Mouse (Mus musculus): ENCODE results near the gene Gm5460. TPM values are rescaled to one million over a fixed set of nuclear protein-coding genes. Genes with fewer than 3 reads are reported as not detected.

Gene Gm5460
- polyA plus RNA-seq, 1 experiment from 2014 or later = not detected

DNA sequence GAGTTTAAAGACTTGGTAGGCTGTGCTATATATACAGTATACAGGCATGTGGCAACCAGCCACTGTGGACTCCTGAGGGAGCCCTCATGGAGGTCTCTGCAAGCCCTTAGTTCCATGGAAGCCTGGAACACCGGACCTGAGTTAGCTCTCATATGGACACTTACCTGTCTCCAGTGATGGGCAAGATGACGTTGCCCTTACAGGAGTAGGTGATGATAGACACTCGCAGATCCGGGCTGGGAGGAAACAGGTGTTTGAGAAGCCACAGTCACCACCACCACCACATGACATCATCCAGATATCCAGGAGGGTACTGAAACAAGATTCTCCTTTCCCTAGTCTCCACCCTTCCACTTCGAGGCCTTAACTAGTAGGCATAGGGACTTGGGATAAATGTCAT lies 14.2 kb upstream of the Gm5460 start:
- Histone ChIP-seq H3K36me3 (ENCODE audit: control insufficient read depth, insufficient read depth) (no peaks in the 10 kb centered on the region), H3K9me3 (ENCODE audit: control insufficient read depth) (no peaks in the 10 kb centered on the region), H3K27ac (ENCODE audit: low read depth, low read length) (no peak overlapping the region), H3K4me2 (replicated peaks; ENCODE audit: low read depth) (no peak overlapping the region), H3K27me3 (replicated peaks; ENCODE audit: control insufficient read depth, insufficient read depth, low read length) (no peaks in the 10 kb centered on the region), H3K4me3 (ENCODE audit: low read depth, low read length) (no peak overlapping the region), H3K9ac (ENCODE audit: low read depth, low read length) (no peak overlapping the region), H3K4me1 (replicated peaks; ENCODE audit: control insufficient read depth, insufficient read depth, low read length) (no peaks in the 10 kb centered on the region)
- no peak for TF ChIP-seq CTCF (IDR thresholded peaks at IDR 0.05; ENCODE audit: low read depth)
- WGBS = 83% methylated on average over 5 of the region's 5 CpGs
- no peak for ATAC-seq

DNA sequence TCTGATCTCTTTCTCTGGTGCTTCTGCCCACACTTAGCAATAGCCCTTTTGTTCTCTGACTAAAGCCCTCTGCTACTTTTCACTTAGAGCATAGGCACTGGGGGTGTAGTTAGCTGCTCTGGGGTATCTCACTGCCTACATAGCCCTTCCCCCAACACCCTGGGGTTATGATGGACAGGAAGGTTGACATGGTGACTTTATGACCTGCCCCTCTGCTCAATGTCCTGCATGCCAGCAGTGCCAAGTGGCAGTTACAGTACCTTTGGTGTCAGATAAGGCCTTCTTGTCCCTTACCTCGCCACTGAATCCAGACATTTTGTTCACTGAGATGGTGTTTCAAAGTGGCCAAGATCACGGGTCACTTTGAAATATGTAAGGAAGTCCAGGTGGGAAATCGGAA lies 1.5 kb upstream of the Gm5460 start, which contains the start of gene Gm30083:
Gene Gm30083, minus strand, starts transcription at position 120 of the 400 bp plus-strand sequence.
- H3K4me1 ChIP-seq (replicated peaks; ENCODE audit: control insufficient read depth, insufficient read depth, low read length) = no peaks in the 10 kb centered on the region
- no peaks in the 10 kb centered on the region for H3K27me3 ChIP-seq (replicated peaks; ENCODE audit: control insufficient read depth, insufficient read depth, low read length)
- H3K4me3 ChIP-seq (ENCODE audit: low read depth, low read length) = no peak within 1 kb of the TSS
- no peaks in the 10 kb centered on the region for H3K36me3 ChIP-seq (ENCODE audit: control insufficient read depth, insufficient read depth)
- no peaks in the 10 kb centered on the region for H3K9me3 ChIP-seq (ENCODE audit: control insufficient read depth)
- 84% methylated on average over 3 of the region's 3 CpGs for WGBS
- no peak for ATAC-seq
- H3K27ac ChIP-seq (ENCODE audit: low read depth, low read length) = no peak within 1 kb of the TSS
- no peak within 1 kb of the TSS for H3K9ac ChIP-seq (ENCODE audit: low read depth, low read length)
- no peak within 1 kb of the TSS for H3K4me2 ChIP-seq (replicated peaks; ENCODE audit: low read depth)
- TF ChIP-seq CTCF (IDR thresholded peaks at IDR 0.05; ENCODE audit: low read depth) = no peak

DNA sequence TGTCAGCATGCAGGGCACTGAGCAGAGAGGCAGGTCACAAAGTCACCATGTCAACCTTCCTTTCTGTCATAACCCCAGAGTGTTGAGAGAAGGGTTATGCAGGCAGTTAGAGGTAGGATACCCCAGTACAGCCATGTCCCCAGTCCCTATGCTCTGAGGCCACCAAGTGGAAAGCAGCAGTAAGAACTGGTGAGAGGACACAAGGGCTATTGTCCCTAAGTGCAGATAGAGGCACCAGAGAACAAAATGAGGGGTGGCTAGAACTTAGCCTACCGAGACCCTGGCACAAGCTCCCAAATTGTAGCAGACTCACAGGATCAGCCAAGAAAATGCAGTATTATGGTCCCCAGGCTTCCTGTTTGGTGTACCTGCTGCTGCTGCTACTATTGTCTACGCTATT lies 380 bp downstream of the Gm5460 start:
- no peak overlapping the region for H3K4me3 ChIP-seq (ENCODE audit: low read depth, low read length)
- no peaks in the 10 kb centered on the region for H3K27me3 ChIP-seq (replicated peaks; ENCODE audit: control insufficient read depth, insufficient read depth, low read length)
- TF ChIP-seq CTCF (IDR thresholded peaks at IDR 0.05; ENCODE audit: low read depth) = no peak
- no peak overlapping the region for H3K9ac ChIP-seq (ENCODE audit: low read depth, low read length)
- no peak overlapping the region for H3K4me2 ChIP-seq (replicated peaks; ENCODE audit: low read depth)
- no peaks in the 10 kb centered on the region for H3K9me3 ChIP-seq (ENCODE audit: control insufficient read depth)
- no peaks in the 10 kb centered on the region for H3K4me1 ChIP-seq (replicated peaks; ENCODE audit: control insufficient read depth, insufficient read depth, low read length)
- ATAC-seq = no peak
- H3K27ac ChIP-seq (ENCODE audit: low read depth, low read length) = no peak overlapping the region
- no peaks in the 10 kb centered on the region for H3K36me3 ChIP-seq (ENCODE audit: control insufficient read depth, insufficient read depth)
- WGBS = 85% methylated on average over 2 of the region's 2 CpGs

DNA sequence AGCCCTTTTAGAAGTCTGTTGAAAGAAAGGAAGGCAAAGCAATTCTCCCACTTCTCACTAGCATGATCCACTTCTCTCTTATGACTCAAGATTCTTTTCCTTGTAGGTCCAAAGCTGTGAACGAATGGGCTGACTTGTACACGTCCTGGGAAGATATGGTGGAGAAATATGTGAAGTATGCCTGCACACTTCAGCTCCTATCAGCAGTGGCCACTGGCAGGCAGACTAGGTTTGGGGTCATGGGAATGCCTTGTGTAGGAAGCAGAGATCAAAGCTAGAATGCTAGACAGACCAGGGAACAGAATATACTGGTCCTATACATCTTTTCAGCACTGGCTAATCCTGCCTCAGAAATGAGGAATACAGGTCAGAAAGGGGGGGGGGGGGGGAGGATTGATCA lies 10.2 kb downstream of the Gm5460 start:
- Histone ChIP-seq H3K9me3 (ENCODE audit: control insufficient read depth) (no peaks in the 10 kb centered on the region), H3K4me1 (replicated peaks; ENCODE audit: control insufficient read depth, insufficient read depth, low read length) (no peaks in the 10 kb centered on the region), H3K4me2 (replicated peaks; ENCODE audit: low read depth) (no peak overlapping the region), H3K27ac (ENCODE audit: low read depth, low read length) (no peak overlapping the region), H3K9ac (ENCODE audit: low read depth, low read length) (no peak overlapping the region), H3K27me3 (replicated peaks; ENCODE audit: control insufficient read depth, insufficient read depth, low read length) (no peaks in the 10 kb centered on the region), H3K4me3 (ENCODE audit: low read depth, low read length) (no peak overlapping the region), H3K36me3 (ENCODE audit: control insufficient read depth, insufficient read depth) (no peaks in the 10 kb centered on the region)
- ATAC-seq = no peak
- 45% methylated on average over 2 of the region's 2 CpGs for WGBS
- no peak for TF ChIP-seq CTCF (IDR thresholded peaks at IDR 0.05; ENCODE audit: low read depth)

DNA sequence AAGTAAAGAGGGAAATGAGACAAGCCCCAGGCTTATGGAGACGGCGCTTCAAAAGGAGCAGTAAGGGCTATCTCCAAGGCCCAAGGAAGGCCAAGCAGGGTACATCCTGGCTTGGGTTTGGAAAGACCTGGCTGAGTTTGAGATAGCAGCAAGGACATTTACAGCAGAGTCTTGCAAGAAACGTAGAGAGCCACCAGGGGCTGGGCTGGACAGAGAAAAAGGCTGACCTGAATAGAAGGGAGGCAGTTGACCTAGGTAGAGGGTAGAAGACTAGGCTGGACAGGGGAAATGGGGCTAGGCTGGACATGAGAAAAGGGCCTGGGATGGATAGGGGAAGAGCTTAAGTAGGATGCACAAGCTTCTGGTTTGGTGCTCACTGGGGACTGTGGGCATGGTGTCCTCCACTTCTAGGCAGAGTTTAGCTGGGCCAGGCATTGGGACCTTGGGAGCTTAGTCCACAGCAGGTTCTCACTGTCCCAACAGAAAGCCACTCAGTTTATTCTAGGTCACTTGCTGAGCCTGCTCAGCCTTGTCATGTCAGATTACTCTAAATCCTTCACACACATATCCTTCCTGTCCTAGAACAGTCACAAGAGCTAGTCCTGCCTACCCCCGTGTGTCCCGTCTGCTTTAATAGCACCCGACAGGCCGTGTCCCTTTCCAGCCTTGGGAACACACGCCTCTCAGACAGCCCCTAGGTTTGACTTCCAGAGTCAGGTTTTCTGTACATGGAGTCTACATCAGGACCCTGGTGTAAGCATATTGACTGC lies 17.5 kb downstream of the Gm5460 start:
- no peak overlapping the region for H3K4me3 ChIP-seq (ENCODE audit: low read depth, low read length)
- H3K36me3 ChIP-seq (ENCODE audit: control insufficient read depth, insufficient read depth) = no peaks in the 10 kb centered on the region
- no peak for TF ChIP-seq CTCF (IDR thresholded peaks at IDR 0.05; ENCODE audit: low read depth)
- H3K9ac ChIP-seq (ENCODE audit: low read depth, low read length) = no peak overlapping the region
- no peaks in the 10 kb centered on the region for H3K27me3 ChIP-seq (replicated peaks; ENCODE audit: control insufficient read depth, insufficient read depth, low read length)
- no peak for ATAC-seq
- no peaks in the 10 kb centered on the region for H3K4me1 ChIP-seq (replicated peaks; ENCODE audit: control insufficient read depth, insufficient read depth, low read length)
- 85% methylated on average over 8 of the region's 8 CpGs for WGBS
- H3K9me3 ChIP-seq (ENCODE audit: control insufficient read depth) = no peaks in the 10 kb centered on the region
- H3K27ac ChIP-seq (ENCODE audit: low read depth, low read length) = no peak overlapping the region
- no peak overlapping the region for H3K4me2 ChIP-seq (replicated peaks; ENCODE audit: low read depth)

DNA sequence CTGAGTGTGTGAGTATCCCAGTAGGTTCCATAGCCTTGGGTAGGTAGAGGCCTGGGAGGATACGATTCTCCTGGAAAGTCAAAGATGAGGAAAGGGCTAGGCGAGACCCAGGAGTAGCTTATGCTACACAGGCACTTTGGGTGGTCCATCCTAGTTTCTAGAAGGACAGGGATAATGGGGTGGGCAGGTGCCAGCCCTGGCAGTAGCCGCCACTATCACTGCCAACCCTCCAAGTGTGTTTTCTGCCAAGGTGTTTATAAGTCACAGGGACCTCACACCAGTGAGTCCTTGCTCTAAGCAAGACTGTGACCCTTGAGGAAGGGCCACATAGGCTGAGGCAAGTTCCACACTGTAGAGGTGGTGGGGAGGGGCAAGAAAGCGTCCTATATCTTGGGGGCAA lies 24.7 kb downstream of the Gm5460 start:
- Histone ChIP-seq H3K36me3 (ENCODE audit: control insufficient read depth, insufficient read depth) (no peaks in the 10 kb centered on the region), H3K4me2 (replicated peaks; ENCODE audit: low read depth) (no peak overlapping the region), H3K4me1 (replicated peaks; ENCODE audit: control insufficient read depth, insufficient read depth, low read length) (no peaks in the 10 kb centered on the region), H3K4me3 (ENCODE audit: low read depth, low read length) (no peak overlapping the region), H3K27ac (ENCODE audit: low read depth, low read length) (no peak overlapping the region), H3K9ac (ENCODE audit: low read depth, low read length) (no peak overlapping the region), H3K27me3 (replicated peaks; ENCODE audit: control insufficient read depth, insufficient read depth, low read length) (no peaks in the 10 kb centered on the region), H3K9me3 (ENCODE audit: control insufficient read depth) (no peaks in the 10 kb centered on the region)
- no peak for TF ChIP-seq CTCF (IDR thresholded peaks at IDR 0.05; ENCODE audit: low read depth)
- no peak for ATAC-seq
- 83% methylated on average over 4 of the region's 4 CpGs for WGBS
